Mouse (Mus musculus) MEL (cell line): ENCODE measurements around the gene AW011738. TPM values are rescaled to one million over a fixed set of nuclear protein-coding genes. Genes with fewer than 3 reads are reported as not detected.

ENCODE experiments used
- DNase-seq: peaks from one replicate; pipeline ENCODE4 v3.0.0; 2011; ENCODE audit warnings: low read depth, low spot score
- H3K27ac ChIP-seq: 2 replicates; pipeline ENCODE4 v1.5.1; 2012; ENCODE audit warnings: low read depth, mild to moderate bottlenecking, control low read depth, low read length, moderate library complexity; ENCODE audit not compliant: control insufficient read depth
- H3K27me3 ChIP-seq, 2 experiments: fragments of 150-350 bp in 1 of 2; sonication (generic) in 1 of 2; 2 replicates each; pipeline ENCODE4 v1.6.1; 2012; ENCODE audit warnings: low read length in 2 of 2, mild to moderate bottlenecking in 2 of 2, improper control_type of control experiment in 1 of 2, moderate library complexity in 1 of 2; ENCODE audit not compliant: insufficient read depth in 2 of 2, control insufficient read depth in 1 of 2
- H3K36me3 ChIP-seq, 2 experiments: 2 replicates each; pipeline ENCODE4 v1.6.1; 2012 to 2014; ENCODE audit warnings: low read length in 2 of 2, improper control_type of control experiment in 1 of 2, inconsistent platforms in 1 of 2, mild to moderate bottlenecking in 1 of 2; ENCODE audit not compliant: insufficient read depth in 2 of 2, control insufficient read depth in 1 of 2
- H3K4me1 ChIP-seq, 2 experiments: fragments of 150-350 bp in 1 of 2; sonication (generic) in 1 of 2; 2 replicates each; pipeline ENCODE4 v1.6.1; 2012; ENCODE audit warnings: low read length in 2 of 2, improper control_type of control experiment in 1 of 2, mild to moderate bottlenecking in 1 of 2; ENCODE audit not compliant: insufficient read depth in 2 of 2, control insufficient read depth in 1 of 2
- H3K4me3 ChIP-seq, 2 experiments: fragments of 150-350 bp in 1 of 2; sonication (generic) in 1 of 2; 2 replicates each; pipeline ENCODE4 v1.5.1; 2012; ENCODE audit warnings: low read depth in 2 of 2, low read length in 2 of 2, mild to moderate bottlenecking in 2 of 2, moderate library complexity in 2 of 2, control low read depth in 1 of 2, improper control_type of control experiment in 1 of 2; ENCODE audit not compliant: control insufficient read depth in 1 of 2, insufficient read depth in 1 of 2
- H3K79me2 ChIP-seq: 2 replicates; pipeline ENCODE4 v1.6.1; 2012; ENCODE audit warnings: mild to moderate bottlenecking, low read length, moderate library complexity; ENCODE audit not compliant: control insufficient read depth, poor library complexity, insufficient read depth
- H3K9ac ChIP-seq: 2 replicates; pipeline ENCODE4 v1.6.1; 2012; ENCODE audit warnings: low read depth, mild to moderate bottlenecking, control low read depth, low read length, moderate library complexity; ENCODE audit not compliant: control insufficient read depth, poor library complexity, severe bottlenecking
- H3K9me3 ChIP-seq: fragments of 150-350 bp; sonication (generic); replicated peaks from 2 replicates; pipeline ENCODE4 v1.6.1; 2012; ENCODE audit warnings: mild to moderate bottlenecking, low read length, improper control_type of control experiment, moderate library complexity; ENCODE audit not compliant: insufficient read depth
- ETS1 ChIP-seq: IDR thresholded peaks from 2 replicates; pipeline ENCODE4 v1.6.1; 2012; ENCODE audit warnings: low read depth, mild to moderate bottlenecking, inconsistent platforms, low read length, improper control_type of control experiment, moderate library complexity
- GATA1 ChIP-seq: IDR thresholded peaks from 2 replicates; pipeline ENCODE4 v1.6.1; 2011; ENCODE audit warnings: low read depth, low read length, improper control_type of control experiment
- HCFC1 ChIP-seq: IDR thresholded peaks from 2 replicates; pipeline ENCODE4 v1.6.1; 2012; ENCODE audit warnings: low read depth, mild to moderate bottlenecking, inconsistent platforms, low read length, improper control_type of control experiment, moderate library complexity
- KAT2A ChIP-seq: conservative IDR thresholded peaks from 2 replicates; pipeline ENCODE4 v1.6.1; 2012; ENCODE audit warnings: low read depth, low read length, improper control_type of control experiment, inconsistent platforms
- MAZ ChIP-seq: IDR thresholded peaks from 2 replicates; pipeline ENCODE4 v1.6.1; 2012; ENCODE audit warnings: low read depth, mild to moderate bottlenecking, inconsistent platforms, low read length, improper control_type of control experiment
- MEF2A ChIP-seq: IDR thresholded peaks from 2 replicates; pipeline ENCODE4 v1.6.1; 2014; ENCODE audit warnings: low read depth, mild to moderate bottlenecking, inconsistent platforms, low read length, improper control_type of control experiment; ENCODE audit not compliant: poor library complexity, insufficient replicate concordance, severe bottlenecking; ENCODE audit errors: extremely low read depth
- MYC ChIP-seq: IDR thresholded peaks from 2 replicates; pipeline ENCODE4 v1.6.1; 2011; ENCODE audit warnings: low read depth, mild to moderate bottlenecking, low read length, improper control_type of control experiment, moderate library complexity
- NELFE ChIP-seq: IDR thresholded peaks from 2 replicates; pipeline ENCODE4 v1.6.1; 2011; ENCODE audit warnings: low read depth, low read length, improper control_type of control experiment
- NRF1 ChIP-seq: IDR thresholded peaks from 2 replicates; pipeline ENCODE4 v1.6.1; 2014; ENCODE audit warnings: low read depth, mild to moderate bottlenecking, inconsistent platforms, low read length, improper control_type of control experiment, moderate library complexity; ENCODE audit not compliant: poor library complexity, insufficient read depth, severe bottlenecking
- POLR2A ChIP-seq, 2 experiments: IDR thresholded peaks; 2 replicates each; pipeline ENCODE4 v1.6.1; 2011 to 2012; ENCODE audit warnings: low read length in 2 of 2, mild to moderate bottlenecking in 2 of 2, control low read depth in 1 of 2, improper control_type of control experiment in 1 of 2, low read depth in 1 of 2, moderate library complexity in 1 of 2; ENCODE audit not compliant: control insufficient read depth in 1 of 2, insufficient read depth in 1 of 2, poor library complexity in 1 of 2
- POLR2AphosphoS2 ChIP-seq: IDR thresholded peaks from 2 replicates; pipeline ENCODE4 v1.6.1; 2011; ENCODE audit warnings: low read length, improper control_type of control experiment
- RCOR1 ChIP-seq: IDR thresholded peaks from 2 replicates; pipeline ENCODE4 v1.6.1; 2012; ENCODE audit warnings: low read depth, mild to moderate bottlenecking, inconsistent platforms, low read length, improper control_type of control experiment
- TAL1 ChIP-seq: IDR thresholded peaks from 2 replicates; pipeline ENCODE4 v1.6.1; 2012; ENCODE audit warnings: mild to moderate bottlenecking, inconsistent platforms, low read length, moderate library complexity, mixed read lengths
- USF2 ChIP-seq, 2 experiments: IDR thresholded peaks; 2 replicates each; pipeline ENCODE4 v1.6.1; 2011 to 2012; ENCODE audit warnings: improper control_type of control experiment in 2 of 2, low read length in 2 of 2, borderline replicate concordance in 1 of 2, inconsistent platforms in 1 of 2, low read depth in 1 of 2, mild to moderate bottlenecking in 1 of 2; ENCODE audit not compliant: insufficient read depth in 1 of 2
- ZMIZ1 ChIP-seq: IDR thresholded peaks from 2 replicates; pipeline ENCODE4 v1.6.1; 2012; ENCODE audit warnings: low read depth, mild to moderate bottlenecking, inconsistent platforms, low read length, improper control_type of control experiment, moderate library complexity
- polyA plus RNA-seq, 2 experiments: library from polyadenylated mRNA; stranded (reverse) in 1 of 2; unstranded in 1 of 2; fragments of >175 nt in 1 of 2; fragments of >200 nt in 1 of 2; gene quantifications; 2 replicates each; pipeline versions ENCODE4 v1.2.1 to v1.2.4; 2012; ENCODE audit warnings: low replicate concordance in 2 of 2, low read depth in 1 of 2; ENCODE audit not compliant: insufficient read length in 2 of 2, insufficient read depth in 1 of 2, missing spikeins in 1 of 2
- total RNA-seq: library from RNA; depleted of rRNA; stranded (reverse); fragments of 300-350 nt; gene quantifications from 2 replicates; pipeline ENCODE4 v1.2.3, GENCODE M21; 2012; rRNA removed

AW011738 gene
- total RNA-seq: 1.9 and 3.2 TPM in 2 replicates
- polyA plus RNA-seq: 1 to 10 TPM in 1 of 2 experiments, not detected in 1; 3.8 TPM

DNA sequence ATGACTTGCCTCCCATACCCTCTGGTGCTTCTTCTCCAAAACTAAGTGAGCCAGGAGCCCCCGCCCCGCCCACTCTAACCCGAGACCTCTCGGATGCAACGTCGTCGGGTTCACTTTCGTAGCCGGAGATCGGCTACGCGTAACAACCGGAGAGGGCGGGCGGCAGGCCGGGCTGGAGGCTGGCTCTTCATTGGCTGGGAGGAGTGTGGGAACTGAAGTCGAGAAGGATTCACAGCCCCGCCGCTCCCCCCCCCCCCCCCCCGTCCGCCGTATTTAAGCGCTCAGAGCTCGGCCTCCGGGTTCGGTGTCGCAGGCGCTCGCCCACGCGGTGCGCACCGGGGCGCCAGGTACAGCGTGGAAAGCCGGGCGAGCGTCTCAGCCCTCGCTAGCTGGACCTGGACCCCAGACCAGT is at the start of gene AW011738:
TSS of gene AW011738 (plus strand) at position 304 of the 412 bp plus-strand sequence.
- Histone ChIP-seq H3K4me1 (peaks cover 6 to 24% of the 10 kb centered on the region in 2 experiments; a peak in 3 of 4 replicates), H3K27ac (peak within 1 kb of the TSS; percentile 93)
- DNase-seq: peak; percentile 97

DNA sequence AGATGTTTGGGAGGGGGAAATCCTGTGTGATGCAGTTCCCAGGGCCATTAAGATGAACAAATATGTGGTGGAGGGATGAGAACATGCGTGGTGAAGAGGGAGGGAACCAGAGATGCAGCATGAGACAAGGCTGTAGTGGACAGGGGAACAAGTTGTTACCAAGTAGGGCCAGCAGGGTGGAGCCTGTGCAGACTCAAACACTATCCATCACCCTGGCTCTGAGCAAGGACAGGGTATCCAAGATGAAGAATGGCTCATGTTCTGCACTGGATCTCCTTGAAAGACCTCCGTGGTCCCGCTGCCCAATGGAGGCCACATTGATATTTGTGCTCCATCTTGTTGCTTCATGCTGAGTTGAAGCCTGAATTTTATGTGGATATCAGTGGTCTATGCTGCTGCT is 48.3 kb upstream of the AW011738 start:
- Histone ChIP-seq H3K9ac (no peak overlapping the region), H3K79me2 (no peaks in the 10 kb centered on the region), H3K9me3 (no peaks in the 10 kb centered on the region), H3K4me1 (no peaks in the 10 kb centered on the region)
- no peak for DNase-seq
- TF ChIP-seq ZMIZ1 (no peak), USF2 (IDR thresholded peaks at IDR 0.05; ENCODE audit: borderline replicate concordance in 1 of 2, insufficient read depth in 1 of 2, low read depth in 1 of 2, low read length in 2 of 2) (no peak), NRF1 (no peak), KAT2A (no peak)
- TF ChIP-seq, all 39 proteins: peak for 0
- H3K36me3 ChIP-seq: no peaks in the 10 kb centered on the region
- no peak overlapping the region for H3K4me3 ChIP-seq
- H3K27ac ChIP-seq: no peak overlapping the region
- no peaks in the 10 kb centered on the region for H3K27me3 ChIP-seq

More for the DNA sequence above, at the start of gene AW011738:
- peaks cover 15% of the 10 kb centered on the region for H3K79me2 ChIP-seq
- no peaks in the 10 kb centered on the region for H3K9me3 ChIP-seq
- no peaks in the 10 kb centered on the region for H3K27me3 ChIP-seq
- H3K36me3 ChIP-seq: peaks cover 0 to 9% of the 10 kb centered on the region in 2 experiments; a peak in 2 of 4 replicates
- TF ChIP-seq ETS1 (peak; percentile 47; the same call in 1 of the 2 replicates), POLR2AphosphoS2 (peak; percentile 60; the same call in 1 of the 2 replicates), HCFC1 (0 out of 2 replicates have a peak, but pooled peaks have one; percentile 47), RCOR1 (no peak), MAZ (peak; percentile 33; the same call in 1 of the 2 replicates), MYC (no peak), NELFE (peak; percentile 78), TAL1 (no peak), MEF2A (no peak), POLR2A (IDR thresholded peaks at IDR 0.05; ENCODE audit: control insufficient read depth in 1 of 2, insufficient read depth in 1 of 2, low read depth in 1 of 2, low read length in 2 of 2, poor library complexity in 1 of 2) (peak; percentile 77 to 83), GATA1 (no peak), ZMIZ1 (peak; percentile 90)
- H3K4me3 ChIP-seq: peak within 1 kb of the TSS; percentile 71 to 94
- H3K9ac ChIP-seq: peak within 1 kb of the TSS; percentile 88
